Mouse (Mus musculus) spleen, postnatal 0 days (tissue): Measurements from ENCODE around the gene Ppa1. TPM values are rescaled to one million over a fixed set of nuclear protein-coding genes. Genes with fewer than 3 reads are reported as not detected.

Experiments
- polyA plus RNA-seq: library from polyadenylated mRNA; unstranded; fragments of >200 nt; fragmentation: Nextera tagmentation; extraction: Ambion mirVana; gene quantifications from 2 replicates; pipeline ENCODE4 v1.2.1, GENCODE M21; 2015

Ppa1 gene
- 58.6 and 64.7 TPM in 2 replicates for polyA plus RNA-seq

DNA sequence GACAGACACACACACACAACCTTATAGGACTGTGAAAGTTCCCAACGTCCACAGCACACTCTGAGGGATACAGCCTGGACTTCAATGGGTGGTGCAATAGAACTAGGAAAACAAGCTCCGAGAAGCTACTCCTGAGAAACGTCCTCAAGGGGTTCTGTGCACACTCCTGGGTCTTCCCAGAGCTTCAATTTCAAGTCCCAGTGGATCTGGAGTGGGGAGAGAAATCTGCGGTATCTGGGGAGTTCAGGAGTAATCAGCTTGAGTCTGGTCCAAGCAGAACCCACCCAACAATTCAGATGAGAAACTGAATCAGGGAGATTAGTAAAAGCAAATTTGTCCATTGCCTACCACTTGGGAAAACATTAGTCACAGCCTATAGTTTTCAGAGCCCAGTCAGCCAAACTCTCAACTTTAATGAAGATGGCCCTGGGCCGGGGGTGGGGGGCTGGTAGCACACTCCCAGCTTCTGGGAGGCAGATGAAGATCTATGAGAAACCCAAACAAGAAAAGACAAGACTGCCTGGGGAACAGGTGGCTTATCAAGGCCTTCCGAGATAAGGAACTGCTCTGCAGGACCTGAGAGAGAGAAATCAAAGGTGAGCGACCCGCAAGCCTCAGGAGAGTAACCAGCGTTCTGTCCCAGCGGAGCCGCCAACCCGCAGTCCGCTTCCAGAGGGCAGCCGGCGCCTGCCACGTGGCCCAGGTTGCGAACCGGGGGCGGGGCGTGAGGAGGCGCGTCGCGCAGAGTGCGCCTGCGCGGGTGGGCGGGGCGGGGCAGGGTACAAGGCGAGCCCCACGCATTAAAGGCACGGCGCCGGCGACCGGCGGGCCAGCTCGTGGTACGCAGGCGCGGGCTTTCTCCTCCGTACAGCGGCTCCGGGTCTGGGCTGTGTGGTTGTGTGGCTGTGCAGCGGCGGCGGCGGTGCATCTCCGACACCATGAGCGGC lies at the start of gene Ppa1:
TSS of gene Ppa1 (plus strand) at position 763 of the 947 bp plus-strand sequence.

DNA sequence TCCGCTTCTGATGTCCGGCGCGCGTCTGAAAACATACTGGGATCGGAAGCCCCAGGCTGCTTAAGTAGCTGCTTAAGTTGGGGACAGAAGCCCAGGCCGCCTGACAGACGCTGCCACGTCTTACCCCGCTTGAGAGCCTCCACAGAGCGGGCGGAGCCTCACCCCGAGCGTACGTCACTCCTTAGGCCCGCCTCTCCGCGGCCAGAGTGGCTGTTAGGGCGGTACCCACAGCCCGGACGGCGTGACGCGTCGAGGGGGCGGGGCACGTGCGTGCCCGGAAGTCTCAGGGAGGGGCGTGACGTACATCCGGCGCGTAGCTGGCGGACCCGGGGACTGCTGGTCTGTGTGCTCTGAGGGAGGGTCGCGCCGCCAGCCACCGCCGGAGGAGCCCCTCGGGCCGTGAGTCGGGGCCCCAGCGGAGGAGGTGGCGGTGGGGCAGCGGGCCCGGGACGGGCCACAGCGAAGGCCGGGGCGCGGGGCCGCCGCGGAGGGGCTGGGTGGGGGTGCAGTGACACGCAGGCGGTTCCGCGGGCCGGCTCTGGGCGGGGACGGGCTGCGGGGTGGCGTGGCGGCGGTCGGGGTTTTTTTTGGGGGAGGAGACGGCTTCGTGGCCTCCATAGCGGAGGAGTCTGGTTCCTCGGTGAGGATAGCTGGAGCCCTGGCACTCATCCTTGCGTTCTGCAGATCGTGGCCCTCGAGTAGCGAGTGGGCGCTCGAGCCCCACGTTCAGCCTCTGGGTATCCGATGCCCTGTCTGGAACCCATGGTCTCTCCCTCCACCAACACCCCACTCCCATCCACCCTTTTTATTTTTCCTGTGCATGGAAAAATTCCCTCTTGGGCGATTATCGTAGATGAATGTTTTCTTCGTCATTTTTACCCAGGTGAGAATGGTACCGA lies 31.9 kb downstream of the Ppa1 start, which contains the start of gene Sar1a:
TSS of gene Sar1a (plus strand) at position 285 of the 899 bp plus-strand sequence.

DNA sequence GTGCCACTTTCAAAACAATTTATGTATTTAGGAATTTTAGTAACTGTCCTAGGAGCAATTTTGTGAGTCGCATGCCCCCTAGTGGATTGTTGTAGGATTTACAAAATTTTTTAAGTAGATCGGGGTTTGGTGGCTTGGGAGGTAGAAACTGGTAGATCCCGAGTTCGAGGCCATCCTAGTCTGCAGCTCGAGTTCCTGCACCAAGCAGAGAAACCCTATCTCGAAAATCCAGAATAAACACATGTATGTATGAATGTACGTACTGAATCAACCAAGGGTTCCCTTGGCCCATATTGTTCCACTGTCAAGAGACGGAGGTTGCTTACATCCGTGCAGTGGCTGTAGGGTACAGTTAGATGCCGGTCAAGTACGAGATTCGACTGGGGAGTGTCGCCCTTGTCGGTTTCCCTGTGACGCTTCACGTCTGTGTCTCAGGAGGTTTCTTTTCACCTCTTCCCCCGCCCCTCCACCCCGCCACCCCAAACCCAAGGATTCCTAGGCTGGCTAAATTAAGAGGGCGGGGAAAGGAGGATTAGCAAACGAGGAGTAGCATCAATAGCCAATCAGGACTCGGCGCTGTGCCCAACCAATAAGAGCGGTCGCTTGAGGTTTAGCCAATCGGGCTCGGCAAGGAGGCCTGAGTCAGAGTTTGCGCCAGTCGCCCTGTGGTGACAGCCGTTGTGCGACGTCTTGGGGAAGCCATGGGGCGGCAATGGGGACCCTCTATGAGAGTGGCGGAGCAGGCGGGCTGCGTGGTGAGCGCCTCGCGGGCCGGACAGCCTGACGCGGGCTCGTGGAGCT lies 46.7 kb downstream of the Ppa1 start, which contains the start of gene Tysnd1:
TSS of gene Tysnd1 (plus strand) at position 645 of the 801 bp plus-strand sequence.

DNA sequence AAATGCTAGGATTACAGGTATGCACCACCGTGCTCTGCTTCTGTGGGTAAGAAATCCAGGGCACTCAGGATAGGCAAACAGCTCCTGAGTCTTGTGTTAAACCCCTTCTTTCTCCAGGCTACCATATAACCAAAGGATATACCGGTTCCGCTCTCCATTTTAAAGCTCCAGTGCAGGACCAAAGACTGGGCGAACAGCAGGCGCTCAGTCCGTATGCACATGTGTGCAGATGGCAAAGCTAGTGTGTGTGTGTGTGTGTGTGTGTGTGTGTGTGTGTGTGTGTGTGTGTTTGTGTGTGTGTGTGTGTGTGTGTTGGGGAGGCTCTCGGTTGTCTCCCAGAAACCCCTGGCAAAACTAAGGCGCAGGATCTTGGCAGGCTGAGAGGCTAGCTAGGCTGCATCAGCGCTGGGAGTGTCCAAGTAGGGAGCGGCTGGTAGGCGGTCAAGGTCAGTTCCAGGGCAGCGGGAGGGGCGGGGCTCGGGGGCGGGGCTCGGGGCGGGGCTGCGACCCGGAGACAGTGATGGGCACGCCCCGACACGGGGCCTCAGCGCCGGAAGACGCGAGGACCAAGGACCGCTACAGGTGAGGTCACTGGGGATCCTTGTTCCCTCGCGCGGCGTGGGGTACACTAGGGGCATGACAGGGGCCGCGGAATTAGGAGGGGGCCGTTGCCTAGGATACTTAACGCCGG lies 66.6 kb downstream of the Ppa1 start, which contains the start of gene Aifm2:
TSS of gene Aifm2 (plus strand) at position 493 of the 691 bp plus-strand sequence.

Other genes starting within 250 kb of the Ppa1 start
- gene Nodal, start 230.6 kb upstream of the Ppa1 start, polyA plus RNA-seq: 0.07 TPM in 1 of 2 replicates, not detected in the other
- 56.4 and 59.8 TPM in 2 replicates for gene Eif4ebp2, start 195.9 kb upstream of the Ppa1 start, polyA plus RNA-seq
- 5.7 and 5.8 TPM in 2 replicates for gene Lrrc20, start 172.8 kb upstream of the Ppa1 start, polyA plus RNA-seq
- not detected in 2 replicates for gene Npffr1, start 53.1 kb upstream of the Ppa1 start, polyA plus RNA-seq
- gene Sar1a, start 31.7 kb downstream of the Ppa1 start, polyA plus RNA-seq: 86.1 and 91.4 TPM in 2 replicates
- gene Tysnd1, start 47.0 kb downstream of the Ppa1 start, polyA plus RNA-seq: 14.8 and 16.6 TPM in 2 replicates
- gene Aifm2, start 66.7 kb downstream of the Ppa1 start, polyA plus RNA-seq: 6.9 and 7.7 TPM in 2 replicates
- 6.0 and 7.9 TPM in 2 replicates for gene H2afy2, start 135.6 kb downstream of the Ppa1 start, polyA plus RNA-seq